Mouse (Mus musculus) heart, embryonic 15.5 days (tissue): Measurements from ENCODE around the gene Nudt14. TPM values are rescaled to one million over a fixed set of nuclear protein-coding genes. Genes with fewer than 3 reads are reported as not detected.

Experiments
- ATAC-seq: fragments of 200-750 bp; cut with Nextera tagmentation; replicated peaks from 2 replicates; pipeline ENCODE4 v1.8.0; 2017; ENCODE audit warnings: low read depth, moderate TSS enrichment; ENCODE audit not compliant: insufficient number of reproducible peaks, insufficient read depth, low FRiP score
- H3K27ac ChIP-seq: fragments of 300-500 bp; sonication (generic); 2 replicates; pipeline ENCODE4 v1.5.1; 2015; ENCODE audit warnings: mild to moderate bottlenecking, inconsistent platforms
- H3K27me3 ChIP-seq: fragments of 300-500 bp; sonication (generic); 2 replicates; pipeline ENCODE4 v1.6.1; 2015; ENCODE audit warnings: inconsistent platforms
- H3K36me3 ChIP-seq: fragments of 300-500 bp; sonication (generic); 2 replicates; pipeline ENCODE4 v1.6.1; 2015; ENCODE audit warnings: mild to moderate bottlenecking, inconsistent platforms
- H3K4me1 ChIP-seq: fragments of 300-500 bp; sonication (generic); replicated peaks from 2 replicates; pipeline ENCODE4 v1.6.1; 2015; ENCODE audit warnings: inconsistent platforms
- H3K4me2 ChIP-seq: fragments of 300-500 bp; sonication (generic); 2 replicates; pipeline ENCODE4 v1.6.1; 2015; ENCODE audit warnings: inconsistent platforms, mild to moderate bottlenecking, moderate library complexity
- H3K4me3 ChIP-seq: fragments of 300-500 bp; sonication (generic); 2 replicates; pipeline ENCODE4 v1.5.1; 2015; ENCODE audit warnings: mild to moderate bottlenecking, inconsistent platforms
- H3K9ac ChIP-seq: fragments of 300-500 bp; sonication (generic); 2 replicates; pipeline ENCODE4 v1.6.1; 2015; ENCODE audit warnings: mild to moderate bottlenecking, inconsistent platforms
- H3K9me3 ChIP-seq: fragments of 300-500 bp; sonication (generic); replicated peaks from 2 replicates; pipeline ENCODE4 v1.6.1; 2016; ENCODE audit warnings: inconsistent platforms
- WGBS: fragments of 180-500 bp; shearing (Covaris S2); methylation state at CpG from one replicate; pipeline ENCODE4 v1.1.7; 2015; ENCODE audit warnings: mixed read lengths; 5-methylcytosine and 5-hydroxymethylcytosine counted together
- polyA plus RNA-seq: library from polyadenylated mRNA; unstranded; fragments of >200 nt; fragmentation: Nextera tagmentation; extraction: Ambion mirVana; gene quantifications from 2 replicates; pipeline ENCODE4 v1.2.1, GENCODE M21; 2015

Nudt14 gene
- polyA plus RNA-seq, 1 experiment from 2014 or later, result 32.1 TPM

DNA sequence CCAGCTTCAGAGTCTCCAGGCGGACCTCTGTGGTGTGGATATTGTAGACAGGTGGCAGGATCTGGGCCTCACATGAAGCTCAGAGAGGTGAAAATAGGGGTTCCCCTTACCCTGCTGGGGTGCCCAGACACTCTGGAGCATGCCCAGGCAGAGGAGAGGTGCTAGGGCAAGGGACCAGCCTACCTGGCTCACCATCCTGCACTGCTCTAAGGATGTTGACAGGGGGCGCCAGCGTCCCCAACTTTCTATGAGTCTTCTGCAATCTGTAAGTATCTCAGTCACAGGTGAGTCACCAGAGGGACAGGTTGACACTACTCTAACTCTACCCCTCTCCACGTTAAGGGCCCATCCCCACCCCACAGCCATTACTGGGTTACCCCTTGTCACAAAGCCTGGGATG lies 5.4 kb upstream of the Nudt14 start:
- Histone ChIP-seq H3K27ac (peak overlapping the region; percentile 72), H3K27me3 (peaks cover 20% of the 10 kb centered on the region; the same call in 1 of the 2 replicates), H3K4me2 (no peak overlapping the region), H3K9ac (no peak overlapping the region), H3K4me1 (peaks cover 35% of the 10 kb centered on the region), H3K36me3 (no peaks in the 10 kb centered on the region), H3K4me3 (no peak overlapping the region), H3K9me3 (no peaks in the 10 kb centered on the region)
- ATAC-seq, result no peak
- WGBS, result 28% methylated on average over 4 of the region's 4 CpGs

DNA sequence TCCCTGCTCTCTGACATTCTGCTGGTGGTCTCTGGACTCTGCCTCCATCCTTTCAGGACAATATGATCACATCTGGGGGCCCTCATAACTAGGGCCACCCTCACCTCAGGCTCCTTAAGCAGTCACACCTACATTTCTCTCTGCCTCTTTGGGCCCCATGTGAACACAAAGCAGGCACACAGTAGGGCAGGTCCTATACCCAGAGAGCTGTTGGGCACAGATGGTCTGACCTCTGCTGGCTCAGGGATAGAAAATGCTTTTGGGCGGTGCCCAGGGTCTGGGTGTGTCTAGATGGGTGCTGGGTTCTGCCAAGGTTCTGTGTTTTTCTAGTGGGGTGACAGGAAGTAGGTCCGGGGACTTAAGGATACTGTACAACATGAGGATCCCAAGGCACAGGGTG lies 1.7 kb upstream of the Nudt14 start:
- 66% methylated on average over 2 of the region's 2 CpGs for WGBS
- H3K9me3 ChIP-seq, result no peaks in the 10 kb centered on the region
- ATAC-seq, result no peak

DNA sequence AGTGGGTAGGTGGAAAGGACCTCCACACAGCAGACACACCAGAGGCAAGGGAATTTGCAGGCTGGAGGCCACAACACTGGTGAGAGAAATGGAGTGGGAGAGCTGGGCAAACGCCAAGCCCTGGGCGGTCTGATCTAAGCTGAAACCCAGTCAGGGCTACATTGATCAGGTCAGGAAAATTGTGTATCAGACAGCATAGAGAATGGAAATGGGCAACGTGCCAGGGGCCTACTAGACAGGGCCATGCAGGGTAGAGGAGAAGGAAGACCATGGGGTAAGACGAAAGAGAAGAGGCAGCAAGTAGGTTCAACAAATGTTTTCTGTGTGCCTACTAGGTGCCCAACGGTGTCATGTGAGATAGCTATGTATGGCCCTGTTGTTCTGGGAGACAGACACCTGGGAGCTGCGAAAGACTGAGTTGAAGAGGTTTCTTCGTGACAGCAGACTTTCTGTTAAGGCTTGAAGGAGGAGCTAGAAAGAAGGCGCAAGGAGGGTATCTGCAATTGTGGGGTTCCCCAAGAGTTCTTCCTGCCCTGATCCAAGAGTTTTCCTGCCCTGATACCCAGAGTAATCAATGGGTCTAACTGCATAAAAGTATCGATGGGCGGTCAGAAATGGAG lies 658 bp downstream of the Nudt14 start:
- Histone ChIP-seq H3K27me3 (0 out of 2 replicates have a peak, but pooled peaks cover 7% of the 10 kb centered on the region), H3K9ac (peak overlapping the region; percentile 88), H3K36me3 (no peaks in the 10 kb centered on the region), H3K9me3 (no peaks in the 10 kb centered on the region), H3K4me2 (peak overlapping the region; percentile 90), H3K27ac (peak overlapping the region; percentile 78; the same call in 1 of the 2 replicates), H3K4me1 (peaks cover 24% of the 10 kb centered on the region), H3K4me3 (peak overlapping the region; percentile 90)
- no peak for ATAC-seq
- 43% methylated on average over 10 of the region's 10 CpGs for WGBS

More for the DNA sequence above, 1.7 kb upstream of the Nudt14 start:
- Histone ChIP-seq H3K27ac (no peak overlapping the region), H3K9ac (no peak overlapping the region), H3K4me3 (no peak overlapping the region), H3K36me3 (no peaks in the 10 kb centered on the region), H3K27me3 (peaks cover 23% of the 10 kb centered on the region; the same call in 1 of the 2 replicates), H3K4me2 (no peak overlapping the region), H3K4me1 (peaks cover 25% of the 10 kb centered on the region)

DNA sequence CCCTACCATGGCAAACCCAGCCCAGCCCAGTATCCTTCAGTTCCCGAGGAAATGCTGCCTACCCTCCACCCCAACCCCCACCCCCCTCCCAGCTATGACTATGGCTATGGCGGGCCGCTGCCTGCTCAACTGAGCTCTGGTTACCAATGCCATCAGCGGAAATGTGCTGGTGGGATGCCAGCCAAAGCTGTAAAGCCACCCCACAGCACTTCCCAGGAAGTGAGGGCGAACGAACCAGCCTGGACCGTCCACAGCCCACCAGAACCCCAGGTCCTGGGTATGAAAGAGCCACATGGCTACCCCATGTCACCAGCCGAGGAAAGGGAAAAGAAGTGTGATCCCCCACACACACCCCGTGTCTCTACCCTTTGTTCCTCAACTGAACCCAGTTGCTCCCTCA lies 1.2 kb downstream of the Nudt14 start:
- peaks cover 24% of the 10 kb centered on the region for H3K4me1 ChIP-seq
- H3K27ac ChIP-seq, result no peak overlapping the region
- WGBS, result 77% methylated on average over 9 of the region's 9 CpGs
- ATAC-seq, result no peak
- no peak overlapping the region for H3K4me3 ChIP-seq
- no peak overlapping the region for H3K9ac ChIP-seq
- no peaks in the 10 kb centered on the region for H3K36me3 ChIP-seq
- H3K27me3 ChIP-seq, result 0 out of 2 replicates have a peak, but pooled peaks cover 7% of the 10 kb centered on the region
- peak overlapping the region; percentile 90 for H3K4me2 ChIP-seq
- no peaks in the 10 kb centered on the region for H3K9me3 ChIP-seq

DNA sequence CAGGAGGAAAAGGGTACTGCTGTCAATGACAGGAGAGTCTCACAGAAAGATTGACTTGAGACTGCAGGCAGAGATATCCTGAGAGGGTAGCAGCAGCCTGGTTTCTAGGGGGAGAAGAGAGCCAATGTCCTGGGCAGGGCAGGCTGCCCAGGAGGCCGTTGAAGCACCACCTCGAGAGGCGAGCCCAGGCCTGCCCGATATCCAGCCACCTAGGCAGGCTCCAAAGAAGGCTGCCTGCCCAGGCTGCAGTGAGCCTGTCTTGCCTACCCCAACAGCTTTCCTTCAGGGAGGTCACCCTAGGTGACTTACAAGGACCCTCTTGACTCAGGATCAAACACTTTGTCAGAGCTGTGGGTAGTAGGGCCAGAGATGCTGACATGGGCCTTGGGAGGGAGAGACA lies 1.7 kb downstream of the Nudt14 start:
- Histone ChIP-seq H3K4me1 (peaks cover 24% of the 10 kb centered on the region), H3K9me3 (no peaks in the 10 kb centered on the region), H3K4me3 (no peak overlapping the region), H3K36me3 (no peaks in the 10 kb centered on the region), H3K27me3 (0 out of 2 replicates have a peak, but pooled peaks cover 7% of the 10 kb centered on the region), H3K4me2 (no peak overlapping the region), H3K9ac (no peak overlapping the region), H3K27ac (no peak overlapping the region)
- 84% methylated on average over 4 of the region's 4 CpGs for WGBS
- no peak for ATAC-seq

DNA sequence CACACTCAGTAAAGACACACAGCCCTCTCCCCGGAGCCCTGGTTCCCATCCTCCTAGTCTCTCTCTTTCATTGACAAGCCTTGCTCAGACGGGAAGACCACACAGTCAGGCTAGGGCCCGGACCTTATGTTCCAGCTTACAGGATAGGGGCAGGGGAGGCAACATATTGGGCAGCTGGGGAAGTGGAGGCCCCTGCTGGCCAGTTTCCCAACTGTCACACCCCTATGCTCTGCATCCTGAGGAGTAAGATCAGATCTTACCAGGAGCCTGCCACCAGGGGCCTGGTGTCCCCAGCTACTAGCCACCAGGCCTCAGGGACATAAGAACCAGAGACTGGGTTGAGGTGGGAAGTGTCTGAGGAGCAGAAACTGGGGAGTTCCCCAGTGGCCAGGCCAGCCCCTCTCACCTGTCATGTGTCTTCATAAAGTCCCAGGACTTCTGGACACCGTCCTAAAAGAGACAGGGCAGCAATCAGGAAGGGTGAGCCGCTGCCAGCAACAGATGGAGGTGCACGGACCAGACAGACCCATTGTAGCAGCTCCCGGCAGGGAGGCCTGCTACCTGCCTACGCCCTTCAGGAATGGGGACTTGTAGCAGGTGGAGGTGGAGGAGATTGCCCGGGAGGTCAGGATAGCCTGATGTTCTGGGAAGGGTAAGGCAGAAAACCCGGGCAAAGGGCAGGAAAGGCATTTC lies 2.9 kb downstream of the Nudt14 start:
- Histone ChIP-seq H3K36me3 (no peaks in the 10 kb centered on the region), H3K4me3 (no peak overlapping the region), H3K9me3 (no peaks in the 10 kb centered on the region), H3K9ac (no peak overlapping the region), H3K27me3 (0 out of 2 replicates have a peak, but pooled peaks cover 7% of the 10 kb centered on the region), H3K4me1 (peaks cover 24% of the 10 kb centered on the region), H3K27ac (no peak overlapping the region), H3K4me2 (no peak overlapping the region)
- ATAC-seq, result no peak
- 59% methylated on average over 10 of the region's 10 CpGs for WGBS

DNA sequence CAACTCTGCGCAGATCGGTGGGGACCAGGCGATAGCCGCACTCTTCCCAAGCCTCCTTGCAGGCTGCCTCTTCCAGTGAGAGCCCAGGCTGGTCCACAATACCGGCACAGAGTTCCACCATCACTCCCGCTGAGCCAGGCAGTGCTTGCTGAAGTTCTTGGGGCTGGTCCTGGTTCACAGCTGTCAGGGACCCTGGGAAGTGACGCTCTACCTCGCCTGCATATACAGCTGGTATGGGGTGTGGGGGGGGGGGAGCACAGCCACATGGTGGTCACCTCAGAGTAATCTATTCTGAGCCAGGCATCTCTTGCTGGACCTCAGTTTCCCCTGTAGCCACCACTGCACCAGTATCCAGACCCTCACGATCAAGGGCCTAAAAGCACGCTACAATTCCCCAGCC lies 3.6 kb downstream of the Nudt14 start:
- Histone ChIP-seq H3K27me3 (0 out of 2 replicates have a peak, but pooled peaks cover 9% of the 10 kb centered on the region), H3K36me3 (no peaks in the 10 kb centered on the region), H3K4me3 (no peak overlapping the region), H3K27ac (no peak overlapping the region), H3K4me2 (no peak overlapping the region), H3K9ac (no peak overlapping the region), H3K9me3 (no peaks in the 10 kb centered on the region), H3K4me1 (peaks cover 24% of the 10 kb centered on the region)
- 71% methylated on average over 10 of the region's 10 CpGs for WGBS
- no peak for ATAC-seq

DNA sequence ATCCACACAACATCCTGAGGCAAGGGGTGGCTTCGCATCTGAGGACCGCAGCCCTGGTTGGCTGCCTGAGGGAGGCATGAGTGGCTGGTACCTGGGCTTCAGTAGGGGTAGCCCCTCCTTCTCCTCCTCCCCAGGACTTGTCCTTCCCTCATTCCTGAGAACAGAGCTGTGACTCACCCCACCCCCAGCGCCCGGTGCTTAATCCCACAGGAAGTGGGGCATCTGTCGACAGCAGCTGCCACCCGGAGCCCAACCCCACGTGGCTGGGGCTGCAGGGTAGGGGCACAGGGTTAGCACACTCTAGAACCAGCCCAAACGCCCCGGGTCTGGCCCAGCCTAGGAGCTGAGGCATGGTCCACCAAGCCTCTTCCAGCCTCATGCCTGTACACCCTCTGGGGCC lies 4.0 kb downstream of the Nudt14 start:
- no peak overlapping the region for H3K27ac ChIP-seq
- H3K36me3 ChIP-seq, result no peaks in the 10 kb centered on the region
- 35% methylated on average over 9 of the region's 9 CpGs for WGBS
- H3K4me3 ChIP-seq, result no peak overlapping the region
- H3K9ac ChIP-seq, result no peak overlapping the region
- ATAC-seq, result no peak
- peaks cover 9% of the 10 kb centered on the region; the same call in 1 of the 2 replicates for H3K27me3 ChIP-seq
- no peak overlapping the region for H3K4me2 ChIP-seq
- H3K4me1 ChIP-seq, result peaks cover 26% of the 10 kb centered on the region
- H3K9me3 ChIP-seq, result no peaks in the 10 kb centered on the region

DNA sequence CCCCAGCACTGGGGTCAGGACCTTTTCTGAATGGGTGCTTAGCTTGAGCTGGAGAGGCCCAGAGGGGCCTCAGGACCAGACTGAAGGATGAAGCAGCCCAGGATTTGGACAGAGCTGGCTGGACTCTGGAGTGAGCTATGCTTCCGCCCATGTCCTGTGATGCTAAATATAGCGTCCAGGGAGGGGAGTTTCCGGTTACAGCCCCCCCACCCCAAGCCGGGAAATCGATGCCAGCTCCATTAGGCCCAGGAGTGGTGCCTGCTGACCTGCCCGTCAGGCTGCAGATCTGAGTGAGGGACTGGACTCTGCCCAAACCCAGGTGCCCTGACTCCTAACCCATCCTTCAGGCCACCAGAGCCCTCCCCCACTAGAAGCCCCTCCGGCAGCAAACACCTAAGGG lies 9.3 kb downstream of the Nudt14 start:
- WGBS, result 21% methylated on average over 7 of the region's 7 CpGs
- H3K4me3 ChIP-seq, result no peak overlapping the region
- H3K36me3 ChIP-seq, result no peaks in the 10 kb centered on the region
- no peaks in the 10 kb centered on the region for H3K9me3 ChIP-seq
- no peak for ATAC-seq
- H3K9ac ChIP-seq, result no peak overlapping the region
- H3K27ac ChIP-seq, result no peak overlapping the region
- peaks cover 33% of the 10 kb centered on the region for H3K4me1 ChIP-seq
- peaks cover 45% of the 10 kb centered on the region for H3K27me3 ChIP-seq
- 0 out of 2 replicates have a peak overlapping the region, but pooled peaks have one; percentile 14 for H3K4me2 ChIP-seq

DNA sequence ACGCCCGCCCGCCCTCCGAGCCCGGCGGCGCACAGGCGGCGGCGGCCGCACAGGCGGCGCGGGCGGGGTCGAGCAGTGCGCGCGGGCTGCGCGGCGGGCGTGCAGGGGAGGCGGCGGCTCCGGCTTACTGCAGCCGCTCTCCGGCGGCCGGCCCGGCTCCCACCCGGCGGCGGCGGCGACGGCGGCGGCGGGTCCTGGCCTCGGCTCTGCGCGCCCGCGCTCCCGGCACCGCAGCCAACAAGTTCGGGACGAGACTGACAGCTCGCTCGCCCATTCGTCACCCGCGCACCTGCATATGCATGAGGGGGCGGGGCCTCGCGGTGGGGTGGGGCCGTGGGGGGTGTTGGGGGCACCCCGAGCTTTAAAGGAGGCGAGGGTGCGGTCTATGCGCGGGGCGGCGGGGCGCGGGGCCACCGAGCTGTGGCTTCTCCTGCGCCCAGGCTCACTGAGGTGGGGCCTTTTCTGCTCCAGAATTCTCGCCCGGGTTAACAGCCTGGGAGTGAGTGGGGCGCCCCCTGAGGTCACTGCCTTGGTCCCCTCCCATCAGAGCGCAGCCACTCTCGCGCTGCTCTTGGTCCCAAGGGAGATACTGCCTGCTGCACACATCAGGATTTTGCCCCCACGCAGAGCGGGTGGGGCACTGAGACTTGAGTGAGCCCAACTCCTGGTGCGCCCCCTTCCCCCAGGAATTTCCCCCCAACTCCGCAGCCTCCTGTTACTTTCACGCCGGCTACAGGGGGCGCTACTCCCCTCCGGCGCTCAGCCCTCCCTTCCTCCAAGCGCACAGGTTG lies 12.2 kb downstream of the Nudt14 start, which contains the start of gene Jag2:
Jag2 (minus strand) TSS at position 215 of the 791 bp plus-strand sequence.
- peaks cover 74% of the 10 kb centered on the region for H3K27me3 ChIP-seq

More for the DNA sequence above, 12.2 kb downstream of the Nudt14 start, which contains the start of gene Jag2:
- ATAC-seq, result peak; percentile 74
- H3K4me2 ChIP-seq, result peak within 1 kb of the TSS; percentile 98
- H3K4me1 ChIP-seq, result peaks cover 38% of the 10 kb centered on the region
- H3K9ac ChIP-seq, result peak within 1 kb of the TSS; percentile 65
- H3K4me3 ChIP-seq, result peak within 1 kb of the TSS; percentile 63
- H3K27ac ChIP-seq, result peak within 1 kb of the TSS; percentile 65
- no peaks in the 10 kb centered on the region for H3K9me3 ChIP-seq
- no peaks in the 10 kb centered on the region for H3K36me3 ChIP-seq
- 1% methylated on average over 60 of the region's 85 CpGs for WGBS
